Mouse (Mus musculus): ENCODE results near the gene Siah1a.

Siah1a gene

GRCm38 (mm10) chr8:86745221-86745934, at the start of gene Siah1a, which contains the start of gene Gm10638:
Gene Siah1a, minus strand, starts transcription at chr8:86745934.
Gene Gm10638, plus strand, starts transcription at chr8:86745699.
- no peak for DNase-seq (ENCODE audit: low read depth)

- no peak for DNase-seq (ENCODE audit: low read depth)
These were observed 49.0 kb upstream of the Siah1a start for GRCm38 (mm10) chr8:86794716-86795115.

GRCm38 (mm10) chr8:86791542-86791941, 45.8 kb upstream of the Siah1a start:
- no peak for DNase-seq (ENCODE audit: low read depth)

GRCm38 (mm10) chr8:86789576-86789975, 43.8 kb upstream of the Siah1a start:
- DNase-seq (ENCODE audit: low read depth) = no peak

- peak; percentile 86 for DNase-seq (ENCODE audit: low read depth)
These were observed 42.2 kb upstream of the Siah1a start for GRCm38 (mm10) chr8:86787891-86788420.

- DNase-seq (ENCODE audit: low read depth) = no peak
These were observed 40.8 kb upstream of the Siah1a start for GRCm38 (mm10) chr8:86786498-86786897.

- DNase-seq (ENCODE audit: low read depth) = no peak
These were observed 35.4 kb upstream of the Siah1a start for GRCm38 (mm10) chr8:86781094-86781493.

GRCm38 (mm10) chr8:86779207-86779606, 33.5 kb upstream of the Siah1a start:
- no peak for DNase-seq (ENCODE audit: low read depth)

- no peak for DNase-seq (ENCODE audit: low read depth)
These were observed 24.4 kb upstream of the Siah1a start for GRCm38 (mm10) chr8:86769945-86770715.

- no peak for DNase-seq (ENCODE audit: low read depth)
These were observed 22.8 kb upstream of the Siah1a start for GRCm38 (mm10) chr8:86768499-86768898.

GRCm38 (mm10) chr8:86766548-86767211, 20.9 kb upstream of the Siah1a start:
- DNase-seq (ENCODE audit: low read depth) = no peak

GRCm38 (mm10) chr8:86765669-86766068, 19.9 kb upstream of the Siah1a start:
- DNase-seq (ENCODE audit: low read depth) = no peak

- no peak for DNase-seq (ENCODE audit: low read depth)
These were observed 19.4 kb upstream of the Siah1a start for GRCm38 (mm10) chr8:86765155-86765554.

GRCm38 (mm10) chr8:86762806-86763205, 17.1 kb upstream of the Siah1a start:
- no peak for DNase-seq (ENCODE audit: low read depth)

GRCm38 (mm10) chr8:86760746-86761145, 15.0 kb upstream of the Siah1a start:
- DNase-seq (ENCODE audit: low read depth) = no peak

GRCm38 (mm10) chr8:86759090-86759491, 13.4 kb upstream of the Siah1a start:
- no peak for DNase-seq (ENCODE audit: low read depth)

GRCm38 (mm10) chr8:86758651-86759050, 12.9 kb upstream of the Siah1a start:
- DNase-seq (ENCODE audit: low read depth) = no peak

- no peak for DNase-seq (ENCODE audit: low read depth)
These were observed 11.4 kb upstream of the Siah1a start for GRCm38 (mm10) chr8:86756948-86757733.

- no peak for DNase-seq (ENCODE audit: low read depth)
These were observed 4.1 kb upstream of the Siah1a start for GRCm38 (mm10) chr8:86749842-86750241.

- no peak for DNase-seq (ENCODE audit: low read depth)
These were observed 777 bp upstream of the Siah1a start for GRCm38 (mm10) chr8:86746511-86746910.

- DNase-seq (ENCODE audit: low read depth) = no peak
These were observed 254 bp upstream of the Siah1a start for GRCm38 (mm10) chr8:86745935-86746441.
